Mouse (Mus musculus): ENCODE measurements around the gene Pygo2. TPM values are rescaled to one million over a fixed set of nuclear protein-coding genes. Genes with fewer than 3 reads are reported as not detected.

The Pygo2 gene
- total RNA-seq, 2 experiments from 2014 or later = 15.3 to 17.0 TPM

GRCm38 (mm10) chr3:89392871-89393311 lies 37.1 kb upstream of the Pygo2 start:
- peak; percentile 52 to 66 for DNase-seq

- peak; percentile 100 for DNase-seq
These were observed 36.4 kb upstream of the Pygo2 start for GRCm38 (mm10) chr3:89393605-89394004.

GRCm38 (mm10) chr3:89394006-89394893 lies 35.8 kb upstream of the Pygo2 start, which contains the start of gene Zbtb7b:
Gene Zbtb7b, minus strand, starts transcription at chr3:89394776.
- DNase-seq = peak; percentile 83 to 84

GRCm38 (mm10) chr3:89394894-89395256 lies 35.1 kb upstream of the Pygo2 start:
- peak; percentile 90 to 91 for DNase-seq

GRCm38 (mm10) chr3:89395419-89395805 lies 34.6 kb upstream of the Pygo2 start:
- peak in 1 of 2 experiments; percentile 51 for DNase-seq

GRCm38 (mm10) chr3:89395806-89396653 lies 34.0 kb upstream of the Pygo2 start:
- peak; percentile 80 to 84 for DNase-seq

- no peak for DNase-seq
These were observed 33.4 kb upstream of the Pygo2 start for GRCm38 (mm10) chr3:89396654-89397005.

GRCm38 (mm10) chr3:89401329-89401728 lies 28.7 kb upstream of the Pygo2 start:
- DNase-seq = no peak

GRCm38 (mm10) chr3:89402693-89403092 lies 27.3 kb upstream of the Pygo2 start, which contains the start of gene Lenep:
Gene Lenep, minus strand, starts transcription at chr3:89402793.
- DNase-seq = no peak

- no peak for DNase-seq
These were observed 23.1 kb upstream of the Pygo2 start for GRCm38 (mm10) chr3:89406887-89407286.

- DNase-seq = no peak
These were observed 21.6 kb upstream of the Pygo2 start for GRCm38 (mm10) chr3:89408448-89408847.

- no peak for DNase-seq
These were observed 20.3 kb upstream of the Pygo2 start for GRCm38 (mm10) chr3:89409701-89410100.

- DNase-seq = no peak
These were observed 19.1 kb upstream of the Pygo2 start for GRCm38 (mm10) chr3:89410864-89411263.

GRCm38 (mm10) chr3:89411490-89412393 lies 18.3 kb upstream of the Pygo2 start, which contains the start of gene Flad1:
Gene Flad1, minus strand, starts transcription at chr3:89411870.
- DNase-seq = peak; percentile 99 to 100

GRCm38 (mm10) chr3:89416158-89416557 lies 13.9 kb upstream of the Pygo2 start:
- DNase-seq = no peak

GRCm38 (mm10) chr3:89417131-89417530 lies 12.9 kb upstream of the Pygo2 start:
- no peak for DNase-seq

GRCm38 (mm10) chr3:89417840-89418169 lies 12.2 kb upstream of the Pygo2 start:
- no peak for DNase-seq

- DNase-seq = peak; percentile 97 to 99
These were observed 11.7 kb upstream of the Pygo2 start, which contains the start of the genes Cks1b and Shc1 for GRCm38 (mm10) chr3:89418170-89418860. Gene Cks1b, minus strand, starts transcription at chr3:89418383. Gene Shc1, plus strand, starts transcription at chr3:89418443.

GRCm38 (mm10) chr3:89418861-89419250 lies 11.2 kb upstream of the Pygo2 start:
- peak; percentile 85 to 90 for DNase-seq

GRCm38 (mm10) chr3:89419571-89419970 lies 10.4 kb upstream of the Pygo2 start:
- peak; percentile 82 to 87 for DNase-seq

GRCm38 (mm10) chr3:89419981-89420380 lies 10.0 kb upstream of the Pygo2 start:
- DNase-seq = no peak

All from heart, adult 18-20 months (tissue).